Mouse (Mus musculus) myocyte (in vitro differentiated cells): ENCODE measurements around the gene Ube2j2.

Source experiments
- CEBPB ChIP-seq: IDR thresholded peaks from 2 replicates; pipeline ENCODE4 v1.6.1; 2011; ENCODE audit warnings: mild to moderate bottlenecking, moderate library complexity; ENCODE audit not compliant: poor library complexity, insufficient read depth, severe bottlenecking
- E2F4 ChIP-seq: IDR thresholded peaks from one replicate; pipeline ENCODE4 v1.6.1; 2011; ENCODE audit warnings: mild to moderate bottlenecking, control low read depth, moderate library complexity; ENCODE audit not compliant: insufficient read depth
- MAX ChIP-seq: IDR thresholded peaks from one replicate; pipeline ENCODE4 v1.6.1; 2011; ENCODE audit warnings: low read depth, mild to moderate bottlenecking, control low read depth
- MYOD1 ChIP-seq, 3 experiments: IDR thresholded peaks; one replicate each; pipeline ENCODE4 v1.6.1; 2011; ENCODE audit warnings: control low read depth in 2 of 3, low read depth in 2 of 3, mild to moderate bottlenecking in 2 of 3, moderate library complexity in 1 of 3; ENCODE audit not compliant: insufficient read length in 2 of 3, control insufficient read depth in 1 of 3
- MYOG ChIP-seq, 3 experiments: IDR thresholded peaks; one replicate each; pipeline ENCODE4 v1.6.1; 2011; ENCODE audit warnings: control low read depth in 2 of 3, low read depth in 2 of 3, mild to moderate bottlenecking in 2 of 3; ENCODE audit not compliant: insufficient read length in 2 of 3, control insufficient read depth in 1 of 3, insufficient read depth in 1 of 3
- POLR2A ChIP-seq: IDR thresholded peaks from one replicate; pipeline ENCODE4 v1.6.1; 2011; ENCODE audit warnings: low read depth, mild to moderate bottlenecking, control low read depth, moderate library complexity; ENCODE audit not compliant: insufficient read length
- POLR2AphosphoS2 ChIP-seq: IDR thresholded peaks from one replicate; pipeline ENCODE4 v1.6.1; 2011; ENCODE audit warnings: low read depth, control low read depth; ENCODE audit not compliant: insufficient read length
- SRF ChIP-seq: IDR thresholded peaks from one replicate; pipeline ENCODE4 v1.6.1; 2011; ENCODE audit warnings: low read depth; ENCODE audit not compliant: control insufficient read depth, insufficient read length
- TCF12 ChIP-seq: IDR thresholded peaks from one replicate; pipeline ENCODE4 v1.6.1; 2011; ENCODE audit warnings: mild to moderate bottlenecking, control low read depth; ENCODE audit not compliant: poor library complexity, insufficient read depth, severe bottlenecking
- USF1 ChIP-seq: IDR thresholded peaks from one replicate; pipeline ENCODE4 v1.6.1; 2011; ENCODE audit warnings: low read depth, mild to moderate bottlenecking, control low read depth, moderate library complexity

DNA sequence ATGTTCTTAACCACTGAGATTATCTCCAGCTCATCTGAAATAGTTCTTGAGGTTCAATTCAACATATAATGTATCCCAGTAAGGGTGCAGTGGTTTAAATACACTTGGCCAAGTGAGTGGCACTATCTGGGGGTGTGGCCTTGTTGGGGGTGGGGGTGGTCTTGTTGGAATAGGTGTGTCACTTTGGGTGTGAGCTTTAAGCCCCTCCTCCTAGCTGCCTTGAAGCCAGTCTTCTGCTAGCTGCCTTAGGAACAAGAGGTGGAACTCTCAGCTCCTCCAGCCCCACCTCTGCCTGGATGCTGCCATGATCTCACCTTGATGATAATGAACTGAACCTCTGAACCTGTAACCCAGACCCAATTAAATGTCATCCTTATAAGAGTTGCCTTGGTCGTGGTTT is 11.6 kb upstream of the Ube2j2 start:
- TF ChIP-seq POLR2A, result no peak
- no peak for TF ChIP-seq POLR2AphosphoS2
- no peak for TF ChIP-seq MAX
- TF ChIP-seq E2F4, result no peak
- TF ChIP-seq USF1, result no peak
- no peak for TF ChIP-seq TCF12
- TF ChIP-seq CEBPB, result no peak
- TF ChIP-seq MYOG (IDR thresholded peaks at IDR 0.05; ENCODE audit: control insufficient read depth in 1 of 3, insufficient read depth in 1 of 3, insufficient read length in 2 of 3, low read depth in 2 of 3), result no peak
- no peak for TF ChIP-seq MYOD1 (IDR thresholded peaks at IDR 0.05; ENCODE audit: control insufficient read depth in 1 of 3, insufficient read length in 2 of 3, low read depth in 2 of 3)
- TF ChIP-seq SRF, result no peak
